Mouse (Mus musculus): Measurements from ENCODE around the gene Tmem132b.

DNA sequence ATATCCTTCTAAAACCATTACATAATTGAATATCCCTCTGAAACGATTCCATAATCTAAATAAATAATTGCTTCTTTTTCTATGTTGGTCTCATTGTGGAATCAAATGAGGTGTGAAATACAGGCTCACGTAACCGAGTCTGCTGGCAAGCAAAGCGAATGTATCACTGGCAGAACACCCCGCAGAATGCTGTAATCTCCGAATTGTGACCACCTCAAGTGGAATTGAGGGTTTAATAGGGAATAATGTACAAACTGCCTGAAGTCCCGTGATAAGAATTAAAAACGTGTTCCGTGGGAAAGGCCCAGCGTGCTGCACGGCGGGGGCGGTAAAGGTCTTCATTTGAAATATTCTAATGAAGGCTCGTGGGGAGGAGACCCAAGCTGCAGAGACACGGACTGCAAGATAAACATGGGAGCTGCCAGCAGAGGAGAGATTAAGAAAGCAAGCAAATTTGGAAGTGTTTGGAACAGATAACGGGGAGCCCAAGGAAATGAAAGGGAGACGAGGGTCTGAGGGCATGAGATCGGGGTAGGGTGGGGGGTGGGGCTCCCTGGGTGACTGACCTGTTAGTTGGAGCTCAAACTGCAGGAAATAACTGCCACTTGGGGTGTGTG lies 110.1 kb downstream of the Tmem132b start:
- TF ChIP-seq POLR2A (IDR thresholded peaks at IDR 0.05; ENCODE audit: insufficient read length, low read depth) = no peak
- TF ChIP-seq TCF12 (IDR thresholded peaks at IDR 0.05; ENCODE audit: insufficient read depth, poor library complexity, severe bottlenecking) = no peak
- TF ChIP-seq MYOG (IDR thresholded peaks at IDR 0.05; ENCODE audit: control insufficient read depth in 1 of 3, insufficient read depth in 1 of 3, insufficient read length in 2 of 3, low read depth in 2 of 3) = no peak
- TF ChIP-seq MAX (IDR thresholded peaks at IDR 0.05; ENCODE audit: low read depth) = no peak
- no peak for TF ChIP-seq E2F4 (IDR thresholded peaks at IDR 0.05; ENCODE audit: insufficient read depth)
- no peak for TF ChIP-seq USF1 (IDR thresholded peaks at IDR 0.05; ENCODE audit: low read depth)
- no peak for TF ChIP-seq REST (IDR thresholded peaks at IDR 0.05; ENCODE audit: insufficient read depth, insufficient read length)
- TF ChIP-seq MYOD1 (IDR thresholded peaks at IDR 0.05; ENCODE audit: control insufficient read depth in 1 of 3, insufficient read length in 2 of 3, low read depth in 2 of 3) = no peak
- no peak for TF ChIP-seq CEBPB (IDR thresholded peaks at IDR 0.05; ENCODE audit: insufficient read depth, poor library complexity, severe bottlenecking)
- no peak for TF ChIP-seq POLR2AphosphoS2 (IDR thresholded peaks at IDR 0.05; ENCODE audit: insufficient read length, low read depth)
- TF ChIP-seq TCF3 (IDR thresholded peaks at IDR 0.05; ENCODE audit: insufficient read length, low read depth) = no peak
- no peak for TF ChIP-seq SRF (IDR thresholded peaks at IDR 0.05; ENCODE audit: control insufficient read depth, insufficient read length, low read depth)
